ENCODE assay signal across 9 mouse cellular contexts in genomic region chr7:49601191-49601975, GRCm38 (mm10). TPM values are rescaled to one million over a fixed set of nuclear protein-coding genes. Genes with fewer than 3 reads are reported as not detected.
A peak's percentile ranks its signal among the peaks of the same experiment; 100 is the strongest.
DNase-seq lines count a peak whose midpoint lies in the region; ATAC-seq and TF ChIP-seq lines count a peak whose summit lies in the region.
"Had no signal": no experiment of that assay in that cellular context is flagged by ENCODE, and none has a peak within 500 bp of the region (broad histone marks: within the 10 kb centered on the region; RNA-seq: fewer than 3 reads in every experiment).

No protein-coding gene starts in this region.

- WGBS in liver, embryonic 12.5 days (ENCODE audit: insufficient replicate concordance), result 17% methylated on average over 13 of the region's 13 CpGs
- 39% methylated on average over 13 of the region's 13 CpGs for WGBS in limb, embryonic 14.5 days

- H3K4me3 ChIP-seq in liver, embryonic 12.5 days, result no peak overlapping the region
- no peak overlapping the region for H3K4me3 ChIP-seq in limb, embryonic 14.5 days (replicated peaks; ENCODE audit: low read length)

- H3K4me1 ChIP-seq in liver, embryonic 12.5 days, result no peaks in the 10 kb centered on the region
- no peaks in the 10 kb centered on the region for H3K4me1 ChIP-seq in limb, embryonic 14.5 days (ENCODE audit: control insufficient read depth, insufficient read depth, low read length)

- ATAC-seq in liver, embryonic 12.5 days, result no peak; the same call in 1 of the 2 replicates
- ATAC-seq in limb, embryonic 14.5 days (ENCODE audit: low FRiP score, low read depth), result peak; percentile 72; the same call in 1 of the 2 replicates

- peaks cover 18% of the 10 kb centered on the region for H3K36me3 ChIP-seq in liver, embryonic 12.5 days
- peaks cover 24% of the 10 kb centered on the region; the same call in 1 of the 2 replicates for H3K36me3 ChIP-seq in limb, embryonic 14.5 days (ENCODE audit: control insufficient read depth, insufficient read depth, low read length)
- no peaks in the 10 kb centered on the region for H3K36me3 ChIP-seq in splenic B cell, adult 2 months (ENCODE audit: control insufficient read depth, insufficient read depth, low read length, poor library complexity, severe bottlenecking)

- H3K27ac ChIP-seq in liver, embryonic 12.5 days, result no peak overlapping the region
- H3K27ac ChIP-seq in limb, embryonic 14.5 days (replicated peaks; ENCODE audit: low read depth, low read length), result no peak overlapping the region

- H3K9ac ChIP-seq in liver, embryonic 12.5 days, result no peak overlapping the region
- no peak overlapping the region for H3K9ac ChIP-seq in limb, embryonic 14.5 days (ENCODE audit: low read depth, low read length, severe bottlenecking)

- DNase-seq in liver, result peak; percentile 64
- peak; percentile 66 to 83 for DNase-seq in cerebellum, postnatal 25 days
- DNase-seq in gastrocnemius, adult 18-20 months (ENCODE audit: low spot score), result peak; percentile 46
- DNase-seq in kidney, adult 8-10 months, result peak; percentile 41 to 60
- peak; percentile 78 for DNase-seq in limb, embryonic 14.5 days (ENCODE audit: low spot score)
- peak; percentile 88 for DNase-seq in naive thymus-derived CD4-positive, alpha-beta T cell, adult 2 months (ENCODE audit: low read depth)
- DNase-seq in splenic B cell, adult 2 months (ENCODE audit: low read depth, low spot score), result peak; percentile 80

- no peak for TF ChIP-seq POLR2A in limb, embryonic 14.5 days (IDR thresholded peaks at IDR 0.05; ENCODE audit: borderline replicate concordance, extremely low read depth, insufficient read depth, insufficient read length)

- no peaks in the 10 kb centered on the region for H3K27me3 ChIP-seq in liver, embryonic 12.5 days (replicated peaks)
- H3K27me3 ChIP-seq in limb, embryonic 14.5 days (ENCODE audit: control insufficient read depth, insufficient read depth, low read length), result no peaks in the 10 kb centered on the region
- no peaks in the 10 kb centered on the region for H3K27me3 ChIP-seq in splenic B cell, adult 2 months (ENCODE audit: control insufficient read depth, insufficient read depth, low read length, poor library complexity, severe bottlenecking)

- no peak overlapping the region for H3K4me2 ChIP-seq in liver, embryonic 12.5 days
- H3K4me2 ChIP-seq in limb, embryonic 14.5 days (replicated peaks; ENCODE audit: low read depth, low read length, severe bottlenecking), result no peak overlapping the region

- no peaks in the 10 kb centered on the region for H3K9me3 ChIP-seq in liver, embryonic 12.5 days (replicated peaks)
- H3K9me3 ChIP-seq in limb, embryonic 14.5 days (ENCODE audit: control insufficient read depth, low read length), result no peaks in the 10 kb centered on the region

RNA-seq across cellular contexts. Expression of gene Dbx1, which starts 35.3 kb away (rescaled TPM):
- 0.08 TPM in 1 of 2 replicates, not detected in the other for polyA plus RNA-seq in liver, embryonic 12.5 days (2016; fragmentation: Nextera tagmentation; extraction: Ambion mirVana)
- total RNA-seq in gastrocnemius, adult 18-20 months (2021), result not detected
- 3.4 and 4.0 TPM in 2 replicates for polyA plus RNA-seq in limb, embryonic 14.5 days (2012; rRNA removed)
- polyA plus RNA-seq in limb, embryonic 14.5 days (2014; fragmentation: Nextera tagmentation; extraction: Ambion mirVana), result 2.2 and 4.3 TPM in 2 replicates
- total RNA-seq: adrenal gland, postnatal 4 days had no signal
